Mouse (Mus musculus) brain, embryonic 14.5 days (tissue): ENCODE measurements around the gene Ell. TPM values are rescaled to one million over a fixed set of nuclear protein-coding genes. Genes with fewer than 3 reads are reported as not detected.

Experiments used
- DNase-seq: peaks from one replicate; pipeline ENCODE4 v3.0.0-alpha.2; 2011; ENCODE audit warnings: low read depth
- CTCF ChIP-seq: fragments of 200-500 bp; IDR thresholded peaks from 2 replicates; pipeline ENCODE4 v1.5.1; 2012; ENCODE audit warnings: inconsistent platforms, mild to moderate bottlenecking, moderate library complexity, borderline replicate concordance; ENCODE audit not compliant: insufficient read depth, insufficient read length; ENCODE audit errors: extremely low read depth
- POLR2A ChIP-seq: fragments of 200-500 bp; IDR thresholded peaks from 2 replicates; pipeline ENCODE4 v1.6.1; 2012; ENCODE audit warnings: mild to moderate bottlenecking, inconsistent platforms, borderline replicate concordance; ENCODE audit not compliant: poor library complexity, insufficient read depth, insufficient read length, severe bottlenecking; ENCODE audit errors: extremely low read depth
- polyA plus RNA-seq: library from polyadenylated mRNA; depleted of rRNA; stranded (reverse); fragments of >200 nt; gene quantifications from 2 replicates; pipeline ENCODE4 v1.2.3, GENCODE M21; 2012

Gene Ell
- polyA plus RNA-seq, 1 experiment = 26.6 TPM

DNA sequence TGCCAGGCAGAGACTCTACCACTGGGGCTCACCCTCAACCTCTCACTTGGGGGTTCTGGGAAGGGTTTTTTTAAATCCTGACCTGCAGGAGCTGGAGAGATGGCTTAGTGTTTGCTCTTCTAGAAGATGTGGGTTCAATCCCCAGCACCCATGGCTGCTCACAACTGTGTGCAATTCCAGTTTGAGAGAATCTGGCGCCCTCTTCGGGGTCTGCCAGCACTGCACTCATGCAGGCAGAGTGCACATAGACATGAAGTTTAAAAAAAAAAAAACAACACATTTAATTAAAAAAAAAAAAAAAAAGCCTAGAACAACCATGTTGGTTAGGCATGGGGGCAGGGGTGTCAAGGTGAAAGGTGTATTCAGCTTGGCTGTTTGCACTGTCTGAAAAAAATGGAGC, 8.9 kb upstream of the Ell start:
- no peak for DNase-seq
- TF ChIP-seq POLR2A (no peak), CTCF (no peak)

DNA sequence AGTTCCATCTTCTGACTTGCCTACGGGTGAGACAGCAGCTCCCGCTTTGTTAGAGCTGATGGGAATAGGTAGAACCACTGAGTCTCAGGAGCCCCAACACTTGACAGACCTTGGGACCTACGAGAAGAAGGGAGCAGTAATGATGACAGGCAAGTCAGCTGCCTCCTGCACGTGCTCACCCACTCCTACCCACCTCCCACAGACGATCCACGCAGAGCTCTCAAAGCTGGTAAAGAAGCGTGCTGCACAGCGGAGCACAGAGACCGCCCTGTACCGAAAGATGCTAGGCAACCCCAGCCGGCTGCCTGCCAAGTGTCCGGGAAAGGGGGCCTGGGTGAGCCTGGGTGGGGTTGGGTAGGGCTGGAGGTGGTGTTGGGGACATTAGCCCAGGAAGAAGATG, 5.0 kb upstream of the Ell start:
- DNase-seq = no peak
- TF ChIP-seq POLR2A (no peak), CTCF (no peak)

DNA sequence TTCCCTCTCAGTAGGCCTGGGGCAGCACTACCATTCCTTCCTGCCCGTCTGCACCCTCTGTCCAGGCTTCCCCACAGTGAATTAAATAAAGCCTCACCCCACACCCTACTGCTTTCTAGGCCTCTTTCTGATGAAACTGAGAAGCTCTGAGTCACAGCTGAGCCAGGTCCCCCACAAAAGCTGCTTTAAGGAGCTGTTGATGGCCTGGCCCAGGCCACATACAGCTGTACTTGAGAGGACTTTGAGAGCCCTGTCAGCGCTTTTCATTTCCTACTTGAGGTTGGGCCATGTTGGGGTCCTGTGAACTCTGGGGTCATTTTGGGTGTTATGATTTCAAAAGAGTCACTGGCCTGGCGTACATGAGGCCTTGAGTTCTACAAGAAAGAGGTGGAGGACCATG, 4.0 kb upstream of the Ell start:
- no peak for DNase-seq
- TF ChIP-seq CTCF (no peak), POLR2A (no peak)

DNA sequence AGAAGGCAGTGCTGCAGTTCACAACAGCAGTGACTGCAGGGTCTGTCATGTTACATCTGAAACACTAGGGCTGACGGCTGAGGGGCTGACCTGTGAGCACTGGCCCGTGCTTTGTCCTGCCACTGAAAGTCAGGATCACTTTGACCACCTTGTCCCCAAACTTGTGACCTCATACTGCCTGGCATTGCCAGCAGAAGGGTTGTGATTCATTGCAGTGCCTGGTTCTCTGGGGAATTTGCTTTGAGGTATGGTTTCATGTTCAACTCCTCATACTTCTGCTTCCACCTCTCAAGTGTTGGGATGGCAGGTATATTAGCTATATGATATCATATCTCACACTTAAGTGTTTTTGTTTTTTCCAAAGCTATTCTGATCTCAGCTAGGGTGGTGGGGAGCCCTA, 3.6 kb upstream of the Ell start:
- no peak for DNase-seq
- TF ChIP-seq CTCF (no peak), POLR2A (no peak)

DNA sequence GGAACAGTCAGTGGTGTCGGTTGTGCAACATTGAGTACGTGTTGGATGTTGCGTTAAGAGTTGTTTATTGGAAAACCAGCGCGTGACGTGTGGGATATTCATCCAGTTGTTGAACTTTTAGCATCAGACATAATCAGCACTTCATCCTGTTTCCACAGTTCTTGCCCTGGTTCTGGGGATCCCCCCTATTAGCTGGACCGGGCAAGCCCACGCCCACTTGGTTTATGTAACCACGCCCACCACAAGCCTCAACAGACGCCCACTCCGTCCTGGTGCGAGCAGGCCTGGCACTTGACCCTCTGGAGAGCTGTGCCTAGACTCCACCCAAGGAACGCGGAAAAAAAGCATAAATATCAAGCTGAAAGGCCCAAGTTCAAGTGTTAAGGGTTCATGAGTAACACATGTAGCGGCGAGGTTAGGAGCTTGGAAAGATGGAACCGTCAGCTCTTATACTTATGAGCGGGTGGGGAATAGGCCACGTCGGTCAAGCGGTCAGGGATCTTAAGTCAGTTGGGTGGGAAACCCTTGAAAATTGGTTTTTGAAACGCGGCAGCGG, 1.2 kb upstream of the Ell start:
- peak; percentile 50 for DNase-seq
- TF ChIP-seq POLR2A (no peak), CTCF (no peak)

DNA sequence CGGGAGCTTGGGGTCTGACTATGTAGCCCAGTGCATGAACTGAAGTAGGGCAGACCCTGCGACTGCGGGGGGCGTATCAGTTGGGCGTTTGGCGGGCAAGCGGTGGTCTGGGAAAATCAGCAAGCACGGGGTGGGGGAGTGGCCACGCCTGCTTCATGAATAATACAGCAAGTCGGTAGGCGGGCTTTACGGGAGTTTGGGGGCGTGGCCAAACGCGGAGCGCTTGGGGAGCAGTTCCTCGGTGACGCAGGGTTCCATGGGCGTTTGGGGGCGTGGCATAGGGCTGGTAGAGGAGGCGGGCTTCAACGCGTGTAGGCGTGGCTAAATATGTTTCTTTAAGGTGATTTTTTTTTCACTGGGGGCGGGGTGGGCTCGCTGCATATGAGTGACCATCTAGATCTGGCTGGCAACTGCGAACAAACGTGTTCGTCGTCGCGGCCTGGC, 602 bp upstream of the Ell start:
- peak; percentile 99 for DNase-seq
- no peak for TF ChIP-seq CTCF
- no peak for TF ChIP-seq POLR2A

DNA sequence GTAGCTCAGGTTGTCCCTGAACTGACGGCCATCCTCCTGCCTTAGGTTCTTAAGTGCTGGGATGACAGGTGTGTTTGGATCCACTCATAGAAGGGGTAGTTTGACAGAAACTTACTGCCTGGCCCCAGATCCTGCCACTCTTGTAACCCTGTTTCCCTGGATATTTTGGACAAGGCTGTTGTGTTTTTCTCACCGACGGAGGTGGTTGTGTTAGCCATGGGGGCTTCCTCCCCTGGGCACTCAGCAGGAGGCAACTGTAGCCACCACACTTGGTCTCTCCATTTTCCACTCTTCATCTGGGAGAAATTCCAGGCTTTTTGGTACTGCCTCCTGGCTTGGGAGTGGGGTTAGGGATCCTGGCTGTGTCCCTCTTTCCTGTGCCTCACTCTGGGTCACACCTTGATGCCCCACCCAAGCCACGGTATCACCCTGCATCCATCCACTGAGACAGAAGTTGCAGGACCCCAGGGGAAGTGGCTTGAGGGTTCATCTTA, 803 bp downstream of the Ell start:
- TF ChIP-seq POLR2A (no peak), CTCF (no peak)
- no peak for DNase-seq

DNA sequence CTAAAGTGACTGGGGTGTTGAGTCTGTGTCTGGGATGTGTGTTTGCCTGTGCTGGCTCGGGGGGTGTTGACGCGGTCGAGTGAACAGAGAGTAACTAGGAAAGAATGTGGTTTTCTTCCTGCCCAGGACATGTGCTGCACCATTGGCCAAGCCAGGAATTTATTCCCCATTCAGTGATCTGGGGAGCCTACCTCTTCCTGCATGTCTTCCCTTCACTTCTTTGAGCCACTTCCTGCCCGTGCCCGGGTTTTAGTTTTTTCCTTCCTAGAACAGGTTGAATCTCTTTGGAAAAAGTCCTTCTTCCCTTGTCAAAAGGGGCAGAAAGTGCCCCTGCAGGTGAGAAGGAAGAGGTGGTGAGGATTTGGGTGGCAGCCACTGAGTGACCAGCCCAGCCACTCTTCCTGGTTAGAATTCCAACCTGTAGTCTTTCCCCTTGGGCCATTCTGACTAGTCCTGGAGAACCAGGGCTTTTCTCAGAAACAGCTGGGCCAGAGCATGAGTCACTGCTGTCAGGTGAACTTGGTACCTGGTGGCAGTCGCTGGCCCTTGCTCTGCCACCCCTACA, 1.3 kb downstream of the Ell start:
- TF ChIP-seq CTCF (no peak), POLR2A (no peak)
- no peak for DNase-seq

DNA sequence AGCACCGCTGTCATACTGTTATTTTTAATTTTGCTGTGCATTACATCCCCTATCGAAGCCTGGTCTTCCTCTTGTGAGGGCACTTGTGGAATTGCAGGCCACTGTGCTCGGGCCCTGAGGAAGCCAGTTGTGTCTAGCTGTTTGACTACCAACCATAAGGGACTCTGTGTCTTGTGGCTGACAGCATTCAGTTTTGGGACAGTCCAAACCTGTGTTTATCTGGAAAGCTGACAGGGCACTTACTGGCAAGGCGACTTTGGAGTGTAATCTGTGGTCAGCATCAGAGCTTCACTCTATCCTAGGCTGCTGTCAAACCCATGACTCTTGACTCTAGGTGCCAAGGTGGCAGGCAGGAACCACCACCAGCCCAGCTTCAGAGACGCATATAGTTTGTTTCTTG, 1.8 kb downstream of the Ell start:
- no peak for DNase-seq
- no peak for TF ChIP-seq POLR2A
- TF ChIP-seq CTCF = no peak

DNA sequence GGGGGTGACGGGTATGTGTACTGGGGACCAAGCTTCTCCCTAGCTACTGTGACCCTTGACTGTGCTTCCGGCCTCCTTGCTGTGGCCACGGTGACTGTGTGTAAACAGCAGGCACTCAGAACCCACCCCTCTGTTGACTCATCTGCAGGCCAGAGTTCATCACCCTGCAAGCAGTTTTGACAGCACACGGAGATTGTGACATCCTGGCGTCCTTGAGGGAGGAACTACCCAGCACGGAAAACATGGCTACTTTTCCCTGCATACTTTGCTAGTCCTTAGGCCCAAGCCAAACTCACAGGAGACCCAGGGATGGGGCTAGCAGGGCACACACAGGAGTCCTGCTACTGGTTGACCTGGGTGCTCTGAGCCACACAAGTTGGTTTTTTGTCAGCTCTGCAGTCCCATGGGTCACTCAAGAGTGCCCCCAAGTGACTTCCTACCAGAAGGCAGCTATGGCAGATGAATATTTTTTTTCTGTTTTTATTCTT, 5.0 kb downstream of the Ell start:
- DNase-seq = no peak
- TF ChIP-seq CTCF (peak; percentile 17; the same call in 1 of the 2 replicates), POLR2A (no peak)

DNA sequence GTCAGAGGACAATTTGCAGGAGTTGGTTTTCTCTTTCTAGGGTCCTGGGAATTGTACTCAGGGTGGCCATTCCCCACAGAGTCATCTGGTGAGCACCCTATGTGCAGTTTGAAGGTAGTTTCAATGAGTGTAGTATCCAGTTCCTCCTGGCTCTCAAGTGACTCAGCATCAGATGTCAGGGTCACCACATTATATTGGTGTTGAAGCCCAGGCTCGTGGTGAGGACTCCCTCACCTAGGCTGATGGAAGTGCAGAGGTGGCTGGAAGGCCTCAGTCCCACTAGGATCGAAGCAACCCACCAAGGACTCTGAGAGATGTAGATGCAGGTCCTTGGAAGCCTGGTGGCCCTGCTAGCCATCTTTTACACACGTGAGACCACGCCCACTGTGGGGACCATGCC, 7.2 kb downstream of the Ell start:
- DNase-seq = no peak
- TF ChIP-seq CTCF (no peak), POLR2A (no peak)

DNA sequence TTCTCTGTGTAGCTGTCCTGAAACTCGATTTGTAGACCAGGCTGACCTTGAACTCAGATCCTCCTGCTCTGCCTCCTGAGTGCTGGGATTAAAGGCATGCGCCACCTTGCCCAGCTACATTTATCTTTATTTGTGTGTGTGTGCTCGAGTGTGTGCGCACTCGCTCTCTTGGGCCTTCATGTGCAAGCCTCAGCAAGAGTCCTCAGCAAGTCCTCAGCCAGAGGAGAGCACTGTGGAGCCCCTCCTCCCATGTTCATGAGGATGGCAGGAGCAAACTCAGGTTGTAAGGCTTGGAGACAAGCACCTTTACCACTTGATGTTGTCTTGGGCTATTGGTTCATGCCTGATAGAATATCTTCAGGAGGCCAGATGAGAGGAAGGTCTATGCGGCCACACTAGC, 8.5 kb downstream of the Ell start:
- no peak for DNase-seq
- no peak for TF ChIP-seq CTCF
- TF ChIP-seq POLR2A = no peak
